Mouse (Mus musculus): ENCODE measurements around the gene 5430419D17Rik. TPM values are rescaled to one million over a fixed set of nuclear protein-coding genes. Genes with fewer than 3 reads are reported as not detected.

Gene 5430419D17Rik
- not detected in 2 replicates for total RNA-seq (2017)

DNA sequence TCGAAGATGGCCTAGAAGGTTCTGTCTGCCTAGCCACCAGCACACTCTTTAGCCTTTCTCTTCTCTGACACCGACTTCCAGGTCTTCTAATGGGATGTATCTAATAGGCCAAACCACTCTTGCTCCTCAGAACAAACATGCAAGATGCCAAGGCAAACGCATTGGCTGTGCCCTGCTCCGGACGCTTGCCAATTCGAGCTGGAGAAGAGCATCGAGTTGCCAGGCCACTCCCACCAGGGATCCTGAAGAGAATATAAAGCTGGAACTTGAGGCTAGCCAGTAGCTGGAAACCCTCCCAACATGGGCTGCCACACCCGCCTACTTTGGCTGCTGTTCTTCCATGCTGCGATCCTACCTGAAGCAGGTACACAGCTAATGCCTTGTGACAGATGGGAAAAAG lies at the start of gene 5430419D17Rik:
TSS of gene 5430419D17Rik (plus strand) at position 282 of the 400 bp plus-strand sequence.
- no peak for ATAC-seq (replicated peaks; ENCODE audit: low read depth, poor library complexity, severe bottlenecking)

DNA sequence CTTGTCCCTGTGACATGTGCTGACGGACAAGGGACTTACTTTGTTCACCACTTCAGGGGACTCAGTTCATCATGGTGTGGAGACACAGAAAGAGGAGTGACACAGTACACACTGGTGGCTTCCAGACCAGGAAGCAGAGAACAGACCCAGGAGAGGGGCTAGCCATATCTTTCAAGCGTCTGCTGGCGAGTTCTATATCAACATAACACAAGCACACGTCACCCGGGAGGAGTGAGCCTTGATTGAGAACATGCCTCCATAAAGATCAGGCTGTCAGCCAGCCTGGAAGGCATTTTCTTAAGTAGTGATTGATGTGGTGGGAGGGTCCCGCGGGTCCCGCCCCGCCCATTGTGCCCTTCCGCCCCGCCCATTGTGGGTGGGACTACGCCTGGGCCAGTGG lies 44.2 kb upstream of the 5430419D17Rik start:
- ATAC-seq (replicated peaks; ENCODE audit: low read depth, poor library complexity, severe bottlenecking) = no peak

GRCm38 (mm10) chr7:131133181-131133580 lies 41.0 kb upstream of the 5430419D17Rik start:
- no peak for ATAC-seq (replicated peaks; ENCODE audit: low read depth, poor library complexity, severe bottlenecking)

DNA sequence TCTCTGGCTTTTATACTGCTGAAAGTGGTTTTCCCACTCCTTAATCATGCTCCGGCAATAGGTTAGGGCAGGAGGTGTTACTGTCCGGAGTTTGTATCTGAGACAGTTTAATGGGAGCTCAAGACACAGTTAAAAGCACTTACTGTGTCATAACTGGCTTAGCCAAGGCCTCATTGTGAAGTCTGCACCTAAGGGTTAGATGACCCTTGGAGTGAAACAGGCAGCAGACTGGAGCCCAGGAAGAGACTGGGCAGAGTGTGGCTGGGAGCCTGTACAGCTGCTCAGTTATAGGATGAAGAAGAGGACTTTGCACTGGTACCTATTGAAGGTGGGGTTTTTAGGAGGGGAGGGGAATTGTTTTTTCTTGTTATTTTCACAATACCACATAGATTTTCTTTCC lies 28.0 kb upstream of the 5430419D17Rik start, which contains the start of gene 4933402N03Rik:
TSS of gene 4933402N03Rik (minus strand) at position 101 of the 400 bp plus-strand sequence.
- ATAC-seq (replicated peaks; ENCODE audit: low read depth, poor library complexity, severe bottlenecking) = no peak

- ATAC-seq (replicated peaks; ENCODE audit: low read depth, poor library complexity, severe bottlenecking) = no peak
Observed at GRCm38 (mm10) chr7:131150179-131150578, 24.0 kb upstream of the 5430419D17Rik start.

DNA sequence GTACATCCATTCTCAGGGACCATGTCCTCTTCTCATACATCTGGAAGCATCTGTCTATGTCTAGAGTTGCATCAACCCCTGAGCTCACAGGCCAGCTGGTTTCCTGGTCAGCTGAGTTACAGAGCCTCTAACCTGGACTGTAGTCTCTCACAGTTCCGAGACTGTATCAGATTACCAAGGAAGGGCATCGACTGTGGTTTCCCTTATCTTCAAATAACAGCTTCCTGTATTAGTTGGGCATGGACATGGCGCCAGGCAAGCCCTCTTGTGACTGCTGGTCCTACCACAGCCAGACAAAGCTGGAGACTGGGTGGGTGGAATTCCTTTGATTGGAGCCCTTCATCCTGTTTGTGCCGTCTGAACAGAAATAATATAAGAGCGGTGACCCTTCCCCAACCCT lies 21.2 kb upstream of the 5430419D17Rik start:
- no peak; the same call in 1 of the 2 replicates for ATAC-seq (replicated peaks; ENCODE audit: low read depth, poor library complexity, severe bottlenecking)

GRCm38 (mm10) chr7:131162251-131162650 lies 12.0 kb upstream of the 5430419D17Rik start:
- no peak for ATAC-seq (replicated peaks; ENCODE audit: low read depth, poor library complexity, severe bottlenecking)

- no peak for ATAC-seq (replicated peaks; ENCODE audit: low read depth, poor library complexity, severe bottlenecking)
Observed at GRCm38 (mm10) chr7:131167771-131168170, 6.4 kb upstream of the 5430419D17Rik start.

DNA sequence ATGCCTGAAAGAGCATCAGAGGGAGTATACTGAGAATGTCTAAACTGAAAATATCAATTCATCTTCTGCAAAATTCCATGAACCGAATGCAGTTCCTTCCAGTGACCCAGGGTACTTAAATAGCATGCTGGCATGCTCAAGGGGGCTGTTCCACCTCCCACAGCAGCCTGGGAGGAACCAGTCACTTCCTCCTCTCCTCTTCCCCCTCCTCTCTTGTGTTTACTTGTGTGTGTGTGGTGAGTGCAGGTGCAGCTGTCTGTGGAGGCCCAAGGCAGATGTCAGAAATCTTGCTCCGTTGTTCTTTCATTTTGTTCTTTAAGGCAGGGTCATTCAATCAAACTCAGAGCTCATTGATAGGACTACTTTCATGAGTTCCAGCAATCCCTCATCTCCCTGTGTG lies 5.1 kb upstream of the 5430419D17Rik start:
- no peak for ATAC-seq (replicated peaks; ENCODE audit: low read depth, poor library complexity, severe bottlenecking)

DNA sequence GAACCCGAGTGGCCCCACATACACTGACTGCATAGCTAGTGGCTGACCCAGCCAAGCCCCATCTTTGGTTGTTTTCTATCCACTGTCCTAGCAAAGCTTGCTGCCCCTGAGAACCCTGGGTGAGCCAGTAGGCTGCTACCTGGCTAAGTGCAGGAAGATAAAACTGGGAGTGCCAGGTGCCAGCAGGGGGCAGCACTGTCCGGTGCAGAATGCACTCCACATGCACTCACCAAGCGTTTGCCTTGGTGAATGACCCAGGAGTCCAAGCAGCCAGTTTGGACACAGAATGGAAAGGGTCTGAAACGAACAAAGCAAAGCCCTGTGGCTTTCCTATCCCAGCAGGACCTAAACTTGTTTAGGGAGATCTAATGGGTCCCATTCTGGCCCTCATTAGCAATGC lies 8.5 kb downstream of the 5430419D17Rik start:
- no peak for ATAC-seq (replicated peaks; ENCODE audit: low read depth, poor library complexity, severe bottlenecking)

DNA sequence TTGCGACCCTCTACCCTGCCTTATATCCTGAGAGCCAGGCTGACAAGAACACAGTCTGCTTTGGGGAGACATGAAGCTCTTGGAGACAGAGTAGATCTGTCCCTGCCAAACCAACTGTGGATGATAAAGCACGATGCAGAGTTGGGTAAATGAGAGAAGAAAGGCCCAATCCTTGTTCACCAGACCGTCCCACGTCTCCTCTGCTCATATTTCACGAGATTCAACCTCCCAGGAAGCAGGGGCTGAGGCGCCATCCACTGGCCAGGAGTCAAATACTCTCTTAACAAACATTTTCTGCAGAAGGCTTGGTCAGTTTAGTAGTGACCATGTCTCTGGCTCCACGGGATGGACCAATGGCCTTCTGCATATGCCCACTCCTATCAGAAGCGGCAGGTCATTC lies 10.1 kb downstream of the 5430419D17Rik start:
- ATAC-seq (replicated peaks; ENCODE audit: low read depth, poor library complexity, severe bottlenecking) = no peak

GRCm38 (mm10) chr7:131187047-131187446 lies 12.8 kb downstream of the 5430419D17Rik start:
- ATAC-seq (replicated peaks; ENCODE audit: low read depth, poor library complexity, severe bottlenecking) = no peak

DNA sequence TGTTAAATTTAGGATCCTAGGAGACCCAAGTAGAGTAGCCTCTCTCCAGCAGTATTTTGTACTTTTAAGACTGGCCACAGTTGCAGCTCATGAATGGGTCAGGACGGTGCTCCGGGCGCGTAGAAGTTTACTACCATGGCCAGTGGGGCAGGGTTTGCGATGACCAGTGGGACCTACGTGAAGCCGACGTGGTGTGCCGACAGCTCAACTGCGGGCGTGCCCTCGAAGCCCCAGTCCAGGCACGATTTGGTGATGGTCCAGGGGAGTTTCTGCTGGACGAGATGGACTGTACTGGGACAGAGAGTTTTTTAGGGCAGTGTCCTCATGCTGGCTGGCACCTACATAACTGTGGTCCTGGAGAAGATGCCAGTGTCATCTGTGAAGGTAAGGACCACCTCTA lies 13.8 kb downstream of the 5430419D17Rik start:
- ATAC-seq (replicated peaks; ENCODE audit: low read depth, poor library complexity, severe bottlenecking) = no peak

- no peak for ATAC-seq (replicated peaks; ENCODE audit: low read depth, poor library complexity, severe bottlenecking)
Observed at GRCm38 (mm10) chr7:131223086-131223485, 48.9 kb downstream of the 5430419D17Rik start.

GRCm38 (mm10) chr7:131236091-131236490 lies 61.9 kb downstream of the 5430419D17Rik start:
- ATAC-seq (replicated peaks; ENCODE audit: low read depth, poor library complexity, severe bottlenecking) = no peak

DNA sequence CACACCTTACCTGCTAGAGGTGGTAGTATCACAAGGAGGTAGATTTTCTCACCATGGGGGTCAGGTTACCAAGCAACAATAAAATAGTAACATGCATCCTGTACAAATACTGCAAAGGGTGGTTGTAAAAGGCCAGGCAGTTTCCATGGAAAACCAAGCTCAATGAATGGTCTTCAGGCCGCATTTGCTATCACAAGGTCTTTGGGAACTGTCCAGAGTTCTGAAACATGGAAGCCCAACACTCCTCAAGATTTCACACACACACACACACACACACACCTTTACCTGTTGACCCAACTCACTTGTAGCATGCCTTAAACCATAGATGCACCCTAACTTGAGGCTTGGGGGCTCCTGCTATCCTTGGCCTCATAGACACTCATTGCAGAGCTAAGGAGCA lies 70.8 kb downstream of the 5430419D17Rik start:
- no peak for ATAC-seq (replicated peaks; ENCODE audit: low read depth, poor library complexity, severe bottlenecking)

DNA sequence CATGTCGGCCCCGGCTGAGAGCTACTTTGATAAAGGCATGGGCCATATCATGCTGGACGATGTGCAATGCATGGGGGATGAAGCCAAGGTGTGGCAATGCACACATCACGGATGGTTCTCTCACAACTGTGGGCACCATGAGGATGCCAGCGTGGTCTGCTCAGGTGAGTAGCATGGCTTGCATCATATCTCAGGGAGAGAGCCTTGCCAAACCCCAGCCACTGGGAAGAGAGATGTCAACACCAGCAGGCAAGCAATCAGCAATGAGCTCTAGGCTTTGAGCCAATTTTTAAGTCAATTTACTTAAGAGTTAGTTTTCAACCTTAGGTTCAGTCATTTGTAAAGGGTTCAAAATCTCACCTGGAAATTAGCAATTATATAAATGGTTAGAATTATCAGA lies 82.6 kb downstream of the 5430419D17Rik start:
- no peak for ATAC-seq (replicated peaks; ENCODE audit: low read depth, poor library complexity, severe bottlenecking)

DNA sequence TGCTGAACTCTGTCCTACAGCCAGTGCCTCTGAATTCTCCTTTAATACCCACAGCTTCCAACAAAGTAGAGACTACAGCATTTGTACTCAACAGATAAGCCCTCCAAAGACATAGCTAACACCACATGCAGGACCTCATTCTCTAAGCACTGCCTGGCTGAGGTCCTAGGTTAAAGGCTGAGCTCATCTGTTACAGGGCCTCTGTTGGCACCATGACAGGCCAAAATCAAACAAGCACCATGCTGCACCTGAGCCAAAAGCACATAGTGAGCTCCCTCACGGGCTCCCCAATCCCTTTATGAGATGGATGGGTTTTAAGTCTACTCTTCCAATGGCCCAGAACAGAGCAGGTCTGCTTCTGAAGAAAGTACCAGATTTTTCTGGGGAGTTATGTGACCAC lies 83.1 kb downstream of the 5430419D17Rik start:
- ATAC-seq (replicated peaks; ENCODE audit: low read depth, poor library complexity, severe bottlenecking) = no peak

DNA sequence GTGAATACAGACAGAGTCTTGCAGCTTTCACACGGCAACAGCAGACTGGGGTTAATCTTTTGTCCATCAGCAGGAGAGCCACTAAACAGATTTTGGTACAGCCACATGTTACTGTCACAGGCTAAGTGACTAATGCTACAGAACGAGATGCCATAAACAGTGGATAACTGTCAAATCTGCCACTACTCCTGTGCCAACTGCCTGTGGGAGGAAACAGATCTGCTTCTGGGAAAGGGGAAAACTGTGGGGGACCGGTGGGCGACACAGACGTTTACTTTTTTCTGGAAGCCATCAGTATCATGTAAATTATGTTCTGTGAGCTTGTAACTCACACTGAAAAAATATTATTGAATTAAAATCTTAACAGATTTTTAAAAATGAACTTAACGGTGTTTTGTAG lies 86.7 kb downstream of the 5430419D17Rik start:
- no peak for ATAC-seq (replicated peaks; ENCODE audit: low read depth, poor library complexity, severe bottlenecking)

DNA sequence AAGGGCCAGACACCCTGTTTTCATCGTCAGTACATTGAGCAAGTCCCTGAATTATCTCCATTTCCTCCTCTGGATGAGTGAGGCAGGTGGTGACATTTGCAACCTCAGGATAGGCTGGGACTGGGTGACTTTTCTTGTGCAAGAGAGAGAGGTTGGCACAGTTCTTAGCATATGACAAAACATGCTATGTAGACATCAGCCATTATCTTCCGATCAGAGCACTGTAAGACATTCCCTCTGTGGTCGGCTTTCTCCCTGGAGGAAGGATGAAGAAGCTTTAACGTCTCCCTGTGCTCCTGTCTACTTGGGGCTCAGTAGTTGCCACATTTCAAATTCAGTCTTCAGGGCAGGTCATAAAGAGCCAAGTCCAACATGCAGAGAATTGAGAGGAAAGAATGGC lies 90.0 kb downstream of the 5430419D17Rik start:
- ATAC-seq (replicated peaks; ENCODE audit: low read depth, poor library complexity, severe bottlenecking) = no peak

GRCm38 (mm10) chr7:131265851-131266250 lies 91.6 kb downstream of the 5430419D17Rik start:
- ATAC-seq (replicated peaks; ENCODE audit: low read depth, poor library complexity, severe bottlenecking) = no peak

DNA sequence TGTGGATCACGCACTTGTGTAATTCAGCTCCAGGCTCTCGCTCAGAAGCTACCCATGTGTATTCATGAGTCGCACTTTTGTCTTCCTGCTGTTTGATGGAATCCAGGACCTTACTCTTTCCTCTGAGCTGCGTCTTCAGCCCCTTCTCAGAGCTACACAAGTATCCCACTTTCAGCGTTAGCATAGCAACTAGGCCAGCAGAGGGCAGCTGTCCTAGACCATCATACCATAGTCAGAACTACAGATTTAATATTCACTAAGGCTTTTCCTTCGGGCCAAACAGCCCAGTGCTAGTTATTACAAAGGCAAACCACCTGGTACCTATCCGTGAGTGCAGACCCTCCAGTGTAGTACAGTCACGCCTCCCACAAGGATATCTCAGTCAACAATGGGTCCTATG lies 122.9 kb downstream of the 5430419D17Rik start:
- ATAC-seq (replicated peaks; ENCODE audit: low read depth, poor library complexity, severe bottlenecking) = no peak

DNA sequence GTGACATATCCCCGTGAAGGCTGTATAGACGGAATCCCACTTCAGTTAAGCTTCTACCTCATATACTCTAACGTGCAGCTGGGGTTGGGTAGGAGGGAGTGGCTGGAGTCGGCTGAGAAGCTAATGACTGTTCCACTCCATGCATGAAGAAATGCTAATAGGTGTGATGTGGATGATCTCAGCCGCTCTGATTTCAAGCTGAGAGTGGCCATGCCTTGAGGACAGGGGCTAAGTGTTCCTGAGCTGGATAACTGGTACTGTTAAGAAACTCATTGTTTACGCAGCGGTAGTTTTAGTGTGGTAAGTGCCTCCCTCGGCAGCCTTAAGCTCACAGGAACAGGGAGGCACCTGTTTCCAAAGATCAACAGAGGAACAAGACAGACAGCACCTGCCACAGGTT lies 129.1 kb downstream of the 5430419D17Rik start:
- ATAC-seq (replicated peaks; ENCODE audit: low read depth, poor library complexity, severe bottlenecking) = no peak

Measured in common myeloid progenitor, adult 5-6 weeks (primary cell).